In the genomic region with DNA sequence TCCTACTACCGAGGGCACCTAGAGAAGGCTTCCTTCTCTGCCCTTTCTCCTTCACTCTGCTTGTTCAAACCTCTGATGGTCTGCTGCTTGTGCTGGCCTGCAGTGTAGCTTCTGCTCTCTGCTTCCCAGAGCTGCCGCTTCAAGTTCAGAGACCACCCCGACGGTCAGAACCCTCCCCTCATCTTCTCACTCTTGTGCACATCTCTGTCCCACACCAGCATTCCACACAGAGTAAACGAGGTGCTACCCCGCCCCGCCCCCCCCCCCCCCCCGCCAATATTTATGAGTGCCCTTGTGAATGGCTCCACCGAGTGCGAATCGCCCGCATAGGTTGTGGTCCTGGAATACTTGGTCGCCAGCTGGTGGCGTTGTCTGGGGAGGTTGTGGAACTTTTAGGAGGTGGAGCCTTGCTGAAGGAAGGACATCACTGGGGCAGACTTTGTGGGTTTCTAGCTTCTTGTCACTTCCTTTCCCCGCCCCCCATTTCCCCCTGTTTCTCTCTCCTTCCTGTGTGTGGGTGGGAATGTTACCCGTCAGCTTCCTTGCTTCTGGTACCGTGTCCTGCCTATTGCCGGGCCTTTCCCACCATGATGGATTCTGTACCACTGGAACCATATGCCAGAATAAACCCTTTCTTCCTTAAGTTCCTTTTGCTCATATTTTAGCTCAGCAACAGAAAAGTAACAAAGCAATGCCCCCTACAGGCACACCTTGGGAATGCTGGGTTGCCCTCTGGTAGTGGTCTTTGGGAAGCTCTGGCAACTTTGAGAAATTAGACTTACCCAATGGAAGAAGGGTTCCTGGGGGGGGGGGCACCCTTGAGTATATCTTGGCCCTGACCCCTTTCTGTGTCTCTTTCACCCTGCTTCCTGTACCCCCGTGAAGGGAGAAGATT, we compare ENCODE assay signal across 8 mouse cellular contexts. TPM values are rescaled to one million over a fixed set of nuclear protein-coding genes. Genes with fewer than 3 reads are reported as not detected.
DNase-seq lines count a peak whose midpoint lies in the region; ATAC-seq lines count a peak whose summit lies in the region.

No protein-coding gene starts in this region.

- WGBS in embryonic facial prominence, embryonic 11.5 days: 39% methylated on average over 18 of the region's 19 CpGs

- H3K27me3 ChIP-seq in embryonic facial prominence, embryonic 11.5 days (ENCODE audit: control insufficient read depth, insufficient read depth, low read length): no peaks in the 10 kb centered on the region
- H3K27me3 ChIP-seq in megakaryocyte, embryonic 14.5 days (replicated peaks): no peaks in the 10 kb centered on the region

- H3K27ac ChIP-seq in embryonic facial prominence, embryonic 11.5 days (replicated peaks; ENCODE audit: low read depth, low read length): no peak overlapping the region

- ATAC-seq in CD4-positive, CD25-positive, alpha-beta regulatory T cell, adult 4 months: peak; percentile 52
- ATAC-seq in embryonic facial prominence, embryonic 11.5 days (replicated peaks; ENCODE audit: insufficient number of reproducible peaks, low FRiP score, low TSS enrichment, low read depth): no peak

- H3K4me2 ChIP-seq in embryonic facial prominence, embryonic 11.5 days (ENCODE audit: low read depth, low read length): no peak overlapping the region

- H3K4me1 ChIP-seq in embryonic facial prominence, embryonic 11.5 days (ENCODE audit: control insufficient read depth, insufficient read depth, low read length): no peaks in the 10 kb centered on the region
- H3K4me1 ChIP-seq in megakaryocyte, embryonic 14.5 days: peaks cover 90% of the 10 kb centered on the region

- no peak overlapping the region for H3K4me3 ChIP-seq in embryonic facial prominence, embryonic 11.5 days (ENCODE audit: low read depth, low read length)
- peak overlapping the region; percentile 71 for H3K4me3 ChIP-seq in megakaryocyte, embryonic 14.5 days (replicated peaks)

- DNase-seq in cerebellum, postnatal 10 days: peak; percentile 42
- DNase-seq in cerebellum, postnatal 25 days: no peak
- DNase-seq in embryonic facial prominence, embryonic 11.5 days (ENCODE audit: low spot score): peak; percentile 51
- peak; percentile 56 to 65 for DNase-seq in kidney, postnatal 36 days
- DNase-seq in right cerebral cortex, postnatal 25 days: no peak
- DNase-seq in adrenal gland, adult 8-10 months: no peak

- no peak overlapping the region for H3K9ac ChIP-seq in embryonic facial prominence, embryonic 11.5 days (replicated peaks; ENCODE audit: low read length)

- H3K36me3 ChIP-seq in embryonic facial prominence, embryonic 11.5 days (replicated peaks; ENCODE audit: control insufficient read depth, insufficient read depth, low read depth, low read length): no peaks in the 10 kb centered on the region
- H3K36me3 ChIP-seq in megakaryocyte, embryonic 14.5 days (replicated peaks; ENCODE audit: low read length): no peaks in the 10 kb centered on the region

- no peaks in the 10 kb centered on the region for H3K9me3 ChIP-seq in embryonic facial prominence, embryonic 11.5 days (replicated peaks; ENCODE audit: control insufficient read depth, low read length)
- 0 out of 2 replicates have a peak, but pooled peaks cover 6% of the 10 kb centered on the region for H3K9me3 ChIP-seq in megakaryocyte, embryonic 14.5 days

RNA-seq across cellular contexts. Expression of a gene that starts 0.6 kb away (rescaled TPM):
- 100 to 1,000 TPM in 1 of 2 experiments, 10 to 100 TPM in 1; 83.7 to 103 TPM for polyA plus RNA-seq in CD4-positive, CD25-positive, alpha-beta regulatory T cell, adult 4 months (2017; shearing (Covaris generic))
- polyA plus RNA-seq in embryonic facial prominence, embryonic 11.5 days (2014; fragmentation: Nextera tagmentation; extraction: Ambion mirVana): 76.7 and 76.8 TPM in 2 replicates
- polyA plus RNA-seq in megakaryocyte, embryonic 14.5 days (2012; ENCODE audit: insufficient read depth, low replicate concordance): 122 and 287 TPM in 2 replicates
- 10 to 100 TPM; 37.7 to 65.1 (median 55.4) TPM for total RNA-seq in adrenal gland, adult 8-10 months (2022)

RNA-seq across cellular contexts. Expression of a gene that starts 29.5 kb away (rescaled TPM):
- polyA plus RNA-seq in CD4-positive, CD25-positive, alpha-beta regulatory T cell, adult 4 months (2017; shearing (Covaris generic)): not detected
- 0.81 and 0.96 TPM in 2 replicates for polyA plus RNA-seq in embryonic facial prominence, embryonic 11.5 days (2014; fragmentation: Nextera tagmentation; extraction: Ambion mirVana)
- polyA plus RNA-seq in megakaryocyte, embryonic 14.5 days (2012; ENCODE audit: insufficient read depth, low replicate concordance): 8.8 and 28.4 TPM in 2 replicates
- total RNA-seq in adrenal gland, adult 8-10 months (2022): 10 to 100 TPM; 14.2 to 27.2 (median 18.9) TPM

RNA-seq across cellular contexts. Expression of a gene that starts 41.2 kb away (rescaled TPM):
- 10 to 100 TPM in 1 of 2 experiments, 1 to 10 TPM in 1; 6.0 to 12.2 TPM for polyA plus RNA-seq in CD4-positive, CD25-positive, alpha-beta regulatory T cell, adult 4 months (2017; shearing (Covaris generic))
- 2.2 and 3.6 TPM in 2 replicates for polyA plus RNA-seq in embryonic facial prominence, embryonic 11.5 days (2014; fragmentation: Nextera tagmentation; extraction: Ambion mirVana)
- 1.8 TPM in 1 of 2 replicates, not detected in the other for polyA plus RNA-seq in megakaryocyte, embryonic 14.5 days (2012; ENCODE audit: insufficient read depth, low replicate concordance)
- total RNA-seq in adrenal gland, adult 8-10 months (2022): 1 to 10 TPM in 3 of 4 experiments, under 1 TPM in 1; 0.26 to 1.5 (median 1.2) TPM

Comparison
In these comparisons a context has a peak if more than half of its experiments do, and no peak if none do; other contexts are left out.
1. DNase-seq: peak in cerebellum, postnatal 10 days (2 of 2), embryonic facial prominence, embryonic 11.5 days (single experiment) and kidney, postnatal 36 days (2 of 2); none in cerebellum, postnatal 25 days (0 of 2), right cerebral cortex, postnatal 25 days (single experiment) and adrenal gland, adult 8-10 months (single experiment).